Mouse (Mus musculus): ENCODE results near the gene Cd52.
A peak's percentile ranks its signal among the peaks of the same experiment; 100 is the strongest.

Cd52 gene

GRCm38 (mm10) chr4:134058166-134058715, 36.6 kb downstream of the Cd52 start:
- no peak for DNase-seq (ENCODE audit: extremely low spot score, low spot score)

GRCm38 (mm10) chr4:134053538-134053937, 41.3 kb downstream of the Cd52 start, which contains the start of gene Zfp683:
TSS of gene Zfp683 (plus strand) at chr4:134053838.
- DNase-seq (ENCODE audit: extremely low spot score, low spot score) = no peak

- DNase-seq (ENCODE audit: extremely low spot score, low spot score) = no peak
These were observed 42.3 kb downstream of the Cd52 start for GRCm38 (mm10) chr4:134052560-134052959.

GRCm38 (mm10) chr4:134051912-134052311, 43.0 kb downstream of the Cd52 start:
- DNase-seq (ENCODE audit: extremely low spot score, low spot score) = no peak

GRCm38 (mm10) chr4:134047648-134048047, 47.2 kb downstream of the Cd52 start:
- DNase-seq (ENCODE audit: extremely low spot score, low spot score) = no peak

GRCm38 (mm10) chr4:134043041-134043440, 51.8 kb downstream of the Cd52 start:
- DNase-seq (ENCODE audit: extremely low spot score, low spot score) = no peak

- DNase-seq (ENCODE audit: extremely low spot score, low spot score) = no peak
These were observed 53.4 kb downstream of the Cd52 start for GRCm38 (mm10) chr4:134041317-134042123.

- peak; percentile 87 for DNase-seq (ENCODE audit: extremely low spot score, low spot score)
These were observed 58.9 kb downstream of the Cd52 start for GRCm38 (mm10) chr4:134035953-134036352.
